Mouse (Mus musculus) neural tube, embryonic 15.5 days (tissue): ENCODE data around the gene Patl1. TPM values are rescaled to one million over a fixed set of nuclear protein-coding genes. Genes with fewer than 3 reads are reported as not detected.
"Not testable (repeated sequence)": the region's sequence is repeated elsewhere in the genome, so short reads cannot be mapped to it uniquely, and the experiment has no call there.

Experiments
- ATAC-seq: fragments of 200-750 bp; cut with Nextera tagmentation; 2 replicates; pipeline ENCODE4 v1.8.0; 2017; ENCODE audit warnings: mild to moderate bottlenecking, moderate TSS enrichment, moderate library complexity; ENCODE audit not compliant: low FRiP score
- H3K27ac ChIP-seq: fragments of 300-500 bp; sonication (generic); replicated peaks from 2 replicates; pipeline ENCODE4 v1.5.1; 2015; ENCODE audit warnings: mild to moderate bottlenecking, inconsistent platforms
- H3K27me3 ChIP-seq: fragments of 300-500 bp; sonication (generic); replicated peaks from 2 replicates; pipeline ENCODE4 v1.6.1; 2015; ENCODE audit warnings: inconsistent platforms
- H3K36me3 ChIP-seq: fragments of 300-500 bp; sonication (generic); 2 replicates; pipeline ENCODE4 v1.6.1; 2015; ENCODE audit warnings: inconsistent platforms
- H3K4me1 ChIP-seq: fragments of 300-500 bp; sonication (generic); 2 replicates; pipeline ENCODE4 v1.6.1; 2015; ENCODE audit warnings: inconsistent platforms
- H3K4me2 ChIP-seq: fragments of 300-500 bp; sonication (generic); 2 replicates; pipeline ENCODE4 v1.6.1; 2015; ENCODE audit warnings: inconsistent platforms, mild to moderate bottlenecking, moderate library complexity
- H3K4me3 ChIP-seq: fragments of 300-500 bp; sonication (generic); replicated peaks from 2 replicates; pipeline ENCODE4 v1.5.1; 2015; ENCODE audit warnings: mild to moderate bottlenecking, inconsistent platforms
- H3K9ac ChIP-seq: fragments of 300-500 bp; sonication (generic); replicated peaks from 2 replicates; pipeline ENCODE4 v1.6.1; 2015; ENCODE audit warnings: mild to moderate bottlenecking, inconsistent platforms
- H3K9me3 ChIP-seq: fragments of 300-500 bp; sonication (generic); replicated peaks from 2 replicates; pipeline ENCODE4 v1.6.1; 2016; ENCODE audit warnings: inconsistent platforms
- WGBS: fragments of 180-500 bp; shearing (Covaris S2); methylation state at CpG from one replicate; pipeline ENCODE4 v1.1.7; 2015; ENCODE audit warnings: mixed read lengths; 5-methylcytosine and 5-hydroxymethylcytosine counted together
- polyA plus RNA-seq: library from polyadenylated mRNA; unstranded; fragments of >200 nt; fragmentation: Nextera tagmentation; extraction: Ambion mirVana; gene quantifications from 2 replicates; pipeline ENCODE4 v1.2.1, GENCODE M21; 2015

Patl1 gene
- polyA plus RNA-seq, 1 experiment from 2014 or later: 13.3 TPM

DNA sequence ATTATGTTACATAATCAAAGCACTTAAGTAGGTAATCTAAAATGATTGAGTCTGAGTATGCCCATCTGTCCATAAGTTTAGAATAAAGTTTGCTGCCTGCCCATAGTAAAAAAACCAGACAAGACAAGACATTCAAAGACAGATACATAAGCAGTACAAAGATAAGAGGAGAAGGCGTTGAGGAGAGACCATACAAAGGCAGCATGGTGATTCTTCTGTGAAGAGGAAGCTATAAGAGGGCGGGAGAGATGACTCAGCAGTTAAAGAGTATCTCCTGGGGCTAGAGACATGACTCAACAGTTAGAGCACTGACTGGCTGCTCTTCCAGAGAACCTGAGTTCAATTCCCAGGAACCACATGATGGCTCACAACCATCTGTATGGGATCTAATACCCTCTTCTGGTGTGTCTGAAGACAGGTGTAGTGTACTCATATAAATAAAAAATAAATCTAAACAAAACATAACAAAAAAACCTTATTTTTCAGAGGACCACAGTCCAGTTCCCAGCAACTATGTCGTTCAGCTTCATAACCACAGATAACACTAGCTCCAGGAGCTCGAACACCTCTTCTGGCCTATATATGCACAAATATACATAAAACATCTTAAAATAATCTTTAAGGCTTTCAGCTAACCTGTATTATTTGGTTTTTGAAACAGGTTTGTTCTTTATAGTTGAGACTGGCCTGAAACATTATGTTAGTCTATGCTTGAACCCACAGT lies 16.0 kb downstream of the Patl1 start:
- H3K27me3 ChIP-seq: no peaks in the 10 kb centered on the region
- H3K36me3 ChIP-seq: peaks cover 79% of the 10 kb centered on the region
- no peaks in the 10 kb centered on the region for H3K9me3 ChIP-seq
- no peak overlapping the region for H3K27ac ChIP-seq
- no peak overlapping the region for H3K9ac ChIP-seq
- no peak overlapping the region for H3K4me3 ChIP-seq
- H3K4me1 ChIP-seq: no peaks in the 10 kb centered on the region
- H3K4me2 ChIP-seq: no peak overlapping the region
- ATAC-seq: no peak
- WGBS: 93% methylated on average over 4 of the region's 4 CpGs

DNA sequence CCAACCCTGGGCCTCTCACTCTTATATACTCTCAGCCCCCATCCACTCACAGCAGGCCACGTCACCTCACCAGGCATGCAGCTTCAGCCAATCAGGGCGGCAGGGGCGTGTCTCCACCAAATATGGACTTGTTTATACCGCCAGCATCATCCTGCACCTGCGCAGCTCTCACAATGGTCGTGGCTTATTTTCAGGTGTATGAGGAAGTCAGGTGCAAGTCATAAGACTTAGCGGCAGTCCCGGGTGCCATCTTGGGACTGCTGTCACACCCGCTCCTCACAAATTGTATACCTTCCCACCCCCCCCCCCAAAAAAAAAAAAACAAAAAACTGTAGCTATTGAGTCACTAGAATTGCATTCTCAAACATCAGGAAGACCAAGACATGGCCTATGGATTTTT lies 34.3 kb downstream of the Patl1 start:
- H3K27ac ChIP-seq, H3K27me3 ChIP-seq, H3K9ac ChIP-seq, H3K4me3 ChIP-seq, H3K9me3 ChIP-seq, H3K4me2 ChIP-seq, ATAC-seq, H3K4me1 ChIP-seq: not testable (repeated sequence)
- H3K36me3 ChIP-seq: peaks cover 35% of the 10 kb centered on the region
- WGBS: 97% methylated on average over 9 of the region's 9 CpGs

DNA sequence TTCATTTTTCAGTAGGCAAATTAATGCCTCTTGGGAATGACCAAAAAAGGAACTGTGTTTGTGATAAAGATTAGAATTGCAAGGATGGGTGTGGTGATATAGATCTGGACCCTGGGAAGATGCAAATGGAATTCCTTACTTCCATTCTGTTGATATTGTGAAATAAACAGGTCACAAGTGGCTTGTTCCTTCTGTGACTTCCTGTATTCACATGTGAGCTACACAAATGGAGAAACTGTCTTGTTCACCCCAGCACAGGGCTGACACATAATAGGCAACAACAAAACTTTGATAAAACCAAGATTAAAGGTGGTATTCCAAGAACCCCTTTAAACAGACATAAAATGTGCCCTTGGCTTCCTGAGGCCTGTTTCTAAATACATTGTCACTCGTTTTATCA lies 37.7 kb downstream of the Patl1 start:
- WGBS: 59% methylated on average over 1 of the region's 1 CpGs
- no peak overlapping the region for H3K4me3 ChIP-seq
- no peak overlapping the region for H3K9ac ChIP-seq
- no peaks in the 10 kb centered on the region for H3K9me3 ChIP-seq
- ATAC-seq: no peak
- peaks cover 10% of the 10 kb centered on the region for H3K36me3 ChIP-seq
- no peaks in the 10 kb centered on the region for H3K4me1 ChIP-seq
- no peak overlapping the region for H3K4me2 ChIP-seq
- H3K27me3 ChIP-seq: no peaks in the 10 kb centered on the region
- no peak overlapping the region for H3K27ac ChIP-seq

DNA sequence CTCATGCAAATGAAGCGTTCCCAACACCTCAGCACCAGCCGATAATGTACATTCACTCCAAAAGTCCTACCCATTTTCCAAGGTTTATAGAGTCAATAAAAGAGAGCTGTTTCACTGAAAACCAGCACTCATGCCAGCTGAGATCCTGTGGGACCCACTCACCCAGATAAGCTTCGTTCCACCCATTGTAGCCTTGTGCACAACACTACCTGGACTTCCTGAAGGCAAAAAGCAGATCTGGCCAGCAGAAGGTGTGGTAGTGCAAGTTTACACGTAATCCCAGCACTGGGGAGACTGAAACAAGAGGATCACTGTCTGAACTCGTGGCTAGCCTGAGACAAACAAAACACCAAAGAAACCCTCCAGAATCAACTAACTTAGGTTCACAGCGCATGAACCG lies 38.5 kb downstream of the Patl1 start:
- Histone ChIP-seq H3K27me3 (no peaks in the 10 kb centered on the region), H3K4me3 (no peak overlapping the region), H3K9me3 (no peaks in the 10 kb centered on the region), H3K27ac (no peak overlapping the region), H3K4me1 (no peaks in the 10 kb centered on the region), H3K4me2 (no peak overlapping the region), H3K9ac (no peak overlapping the region), H3K36me3 (peaks cover 2% of the 10 kb centered on the region)
- WGBS: 85% methylated on average over 7 of the region's 7 CpGs
- no peak for ATAC-seq

DNA sequence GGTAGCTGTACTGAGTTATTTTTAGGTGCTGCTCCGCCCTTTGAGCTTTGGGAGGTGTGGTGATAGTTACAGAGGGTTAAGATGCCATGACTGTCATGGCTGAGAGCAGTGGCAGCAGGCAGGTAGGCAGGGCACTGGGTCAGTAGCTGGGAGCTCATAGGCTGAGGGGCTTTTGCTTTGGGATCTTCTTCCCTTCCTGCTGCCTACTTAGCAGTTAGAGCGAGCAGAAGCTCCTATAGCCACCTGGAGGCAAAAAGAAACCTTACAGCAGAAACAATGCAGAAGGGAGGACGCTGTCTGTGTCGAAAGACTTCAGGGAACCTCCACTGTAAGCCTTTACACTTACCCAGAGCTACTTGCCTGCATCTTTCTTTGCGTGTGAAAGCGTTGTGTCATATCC lies 42.0 kb downstream of the Patl1 start:
- Histone ChIP-seq H3K4me1 (no peaks in the 10 kb centered on the region), H3K4me3 (no peak overlapping the region), H3K36me3 (no peaks in the 10 kb centered on the region), H3K27ac (no peak overlapping the region), H3K9ac (no peak overlapping the region), H3K4me2 (no peak overlapping the region), H3K27me3 (no peaks in the 10 kb centered on the region), H3K9me3 (no peaks in the 10 kb centered on the region)
- ATAC-seq: no peak
- 55% methylated on average over 6 of the region's 6 CpGs for WGBS

DNA sequence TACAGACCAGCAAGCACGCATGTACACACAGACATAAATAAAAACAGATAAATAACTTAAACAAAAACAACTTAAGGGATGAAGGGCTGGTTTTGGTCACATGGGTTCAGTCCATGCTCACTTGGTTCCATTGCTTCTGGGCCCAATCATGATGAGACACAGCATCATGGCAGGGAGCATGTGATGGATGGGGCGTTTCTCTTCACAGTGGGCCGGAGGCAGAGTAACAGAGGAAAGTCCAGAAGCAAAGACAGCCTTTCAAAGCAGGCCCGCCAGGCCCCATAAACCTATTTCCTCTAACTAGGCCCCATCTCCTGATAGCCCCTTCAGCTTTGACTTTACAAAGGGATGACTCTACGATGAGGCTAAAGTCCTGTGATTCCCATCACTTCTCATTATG lies 44.4 kb downstream of the Patl1 start:
- Histone ChIP-seq H3K4me2 (no peak overlapping the region), H3K36me3 (no peaks in the 10 kb centered on the region), H3K9ac (no peak overlapping the region), H3K4me1 (no peaks in the 10 kb centered on the region), H3K27me3 (no peaks in the 10 kb centered on the region), H3K27ac (no peak overlapping the region), H3K4me3 (no peak overlapping the region), H3K9me3 (no peaks in the 10 kb centered on the region)
- ATAC-seq: no peak
- 55% methylated on average over 5 of the region's 5 CpGs for WGBS

DNA sequence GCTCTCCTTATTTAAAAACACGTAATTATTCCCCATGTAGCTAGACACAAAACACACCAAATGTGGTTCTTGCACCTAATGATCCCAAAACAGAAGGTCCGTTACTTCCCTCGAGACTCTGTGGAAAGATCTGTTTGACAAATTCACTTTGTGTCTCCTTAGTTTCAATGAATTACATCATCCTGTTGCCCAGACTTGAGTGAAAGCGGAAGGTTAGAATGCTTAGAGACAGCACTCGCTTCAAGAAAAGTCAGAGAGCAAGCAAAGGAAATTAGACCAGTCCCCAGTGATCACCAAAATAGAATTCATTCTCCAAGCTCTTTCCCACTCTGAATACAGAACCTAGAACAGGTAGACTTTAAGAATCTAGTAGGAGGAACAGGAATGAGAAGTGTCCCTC lies 45.2 kb downstream of the Patl1 start:
- no peaks in the 10 kb centered on the region for H3K9me3 ChIP-seq
- H3K4me2 ChIP-seq: no peak overlapping the region
- H3K4me1 ChIP-seq: no peaks in the 10 kb centered on the region
- no peaks in the 10 kb centered on the region for H3K36me3 ChIP-seq
- H3K27ac ChIP-seq: no peak overlapping the region
- no peak overlapping the region for H3K4me3 ChIP-seq
- no peak for ATAC-seq
- no peak overlapping the region for H3K9ac ChIP-seq
- WGBS: 93% methylated on average over 5 of the region's 5 CpGs
- no peaks in the 10 kb centered on the region for H3K27me3 ChIP-seq

DNA sequence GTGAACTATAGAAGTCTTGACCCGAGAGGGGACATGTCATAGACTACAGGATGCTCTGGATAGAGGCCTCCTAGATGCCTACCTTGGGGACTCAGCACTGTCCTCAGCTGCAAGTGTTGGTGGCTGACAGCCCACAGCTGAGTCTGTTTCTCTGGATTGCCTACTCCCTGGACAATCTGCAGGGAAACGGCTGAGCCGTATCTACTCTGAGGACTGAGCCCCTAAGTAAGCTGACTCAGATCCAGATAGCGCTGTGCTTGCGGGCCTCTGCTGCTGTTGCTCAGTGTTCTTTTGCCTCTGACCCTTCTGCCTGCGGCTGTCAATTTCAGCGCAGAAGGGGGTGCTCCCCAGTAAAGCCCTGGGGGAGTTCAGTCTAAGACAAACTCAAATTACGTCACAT lies 45.6 kb downstream of the Patl1 start:
- H3K27ac ChIP-seq: no peak overlapping the region
- no peak overlapping the region for H3K9ac ChIP-seq
- 86% methylated on average over 8 of the region's 8 CpGs for WGBS
- H3K36me3 ChIP-seq: no peaks in the 10 kb centered on the region
- no peaks in the 10 kb centered on the region for H3K9me3 ChIP-seq
- no peak overlapping the region for H3K4me3 ChIP-seq
- no peaks in the 10 kb centered on the region for H3K27me3 ChIP-seq
- H3K4me1 ChIP-seq: no peaks in the 10 kb centered on the region
- no peak for ATAC-seq
- no peak overlapping the region for H3K4me2 ChIP-seq

DNA sequence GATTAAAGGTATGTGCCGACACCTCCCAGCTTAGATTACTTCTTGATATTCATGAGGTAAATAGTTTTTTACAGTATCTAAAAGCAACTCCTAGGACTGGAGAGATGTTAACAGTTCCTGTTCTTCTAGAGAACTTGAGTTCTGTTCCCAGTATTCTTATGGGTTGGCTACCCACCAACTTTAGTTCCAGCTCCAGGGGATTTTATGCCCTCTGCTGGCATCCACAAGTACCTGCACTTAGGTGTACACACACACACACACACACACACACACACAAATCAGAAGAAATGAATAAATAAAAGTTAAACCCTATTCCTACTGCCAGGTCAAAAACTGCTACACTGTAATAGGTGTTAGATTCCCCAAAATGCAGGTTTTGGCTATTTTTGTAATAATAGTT lies 52.1 kb downstream of the Patl1 start:
- Histone ChIP-seq H3K4me2 (peak overlapping the region; percentile 65), H3K4me3 (peak overlapping the region; percentile 84), H3K9me3 (no peaks in the 10 kb centered on the region), H3K9ac (no peak overlapping the region), H3K36me3 (0 out of 2 replicates have a peak, but pooled peaks cover 3% of the 10 kb centered on the region), H3K27ac (peak overlapping the region; percentile 91; the same call in 1 of the 2 replicates), H3K4me1 (peaks cover 30% of the 10 kb centered on the region), H3K27me3 (no peaks in the 10 kb centered on the region)
- no peak for ATAC-seq
- WGBS: 97% methylated on average over 1 of the region's 1 CpGs

DNA sequence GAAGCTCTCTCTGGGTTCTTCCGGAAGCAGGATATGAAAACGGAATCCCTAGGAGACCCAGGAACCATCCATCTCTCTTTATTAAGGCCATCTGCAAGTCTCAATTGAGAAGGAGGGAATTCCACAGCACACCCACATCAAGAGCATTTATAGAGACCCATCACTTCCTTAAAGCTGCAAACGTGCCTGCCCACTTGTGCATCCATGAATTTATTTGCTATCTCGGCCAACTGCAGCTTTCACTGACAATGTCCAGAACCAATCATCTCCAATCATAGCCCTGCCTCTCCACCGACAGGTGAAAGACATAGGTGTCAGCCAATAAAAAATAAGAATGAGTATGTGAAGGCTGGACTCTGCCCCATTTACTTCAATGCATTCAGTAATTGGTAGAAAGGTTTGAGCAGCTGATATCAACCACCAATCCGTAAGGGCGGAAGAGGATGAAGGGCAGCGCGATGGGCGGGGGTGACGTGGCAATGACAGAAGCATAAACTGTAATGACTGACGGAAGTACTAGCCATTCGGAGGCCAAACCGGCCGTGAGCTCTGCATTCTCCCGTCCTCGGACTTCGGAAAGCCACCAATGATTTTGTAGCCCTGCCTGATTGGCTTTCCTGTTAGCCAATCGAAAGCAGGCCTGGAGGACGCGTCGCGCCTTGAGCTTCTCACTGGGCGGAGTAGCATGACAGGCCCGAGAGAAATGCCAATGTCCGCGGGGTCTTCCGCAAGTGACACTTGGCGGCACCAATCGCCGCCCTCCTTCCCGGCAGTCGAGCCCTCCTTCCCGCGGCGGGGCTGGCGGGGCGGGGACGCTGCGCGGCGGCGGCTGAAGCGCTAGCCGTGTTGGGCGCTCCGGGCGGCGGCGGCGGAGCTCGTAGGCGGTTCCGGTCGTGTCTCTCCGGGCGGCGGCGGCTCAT lies 53.1 kb downstream of the Patl1 start, which contains the start of gene Osbp:
Osbp (plus strand) TSS at position 919 of the 920 bp plus-strand sequence.
- peak within 1 kb of the TSS; percentile 90 for H3K9ac ChIP-seq
- H3K36me3 ChIP-seq: 0 out of 2 replicates have a peak, but pooled peaks cover 3% of the 10 kb centered on the region
- peak within 1 kb of the TSS; percentile 84 for H3K4me2 ChIP-seq
- peak; percentile 97 for ATAC-seq
- H3K27ac ChIP-seq: peak within 1 kb of the TSS; percentile 91
- no peaks in the 10 kb centered on the region for H3K27me3 ChIP-seq
- H3K4me1 ChIP-seq: peaks cover 34% of the 10 kb centered on the region
- no peaks in the 10 kb centered on the region for H3K9me3 ChIP-seq
- peak within 1 kb of the TSS; percentile 84 for H3K4me3 ChIP-seq
- 0% methylated on average over 48 of the region's 59 CpGs for whole genome bisulfite sequencing

DNA sequence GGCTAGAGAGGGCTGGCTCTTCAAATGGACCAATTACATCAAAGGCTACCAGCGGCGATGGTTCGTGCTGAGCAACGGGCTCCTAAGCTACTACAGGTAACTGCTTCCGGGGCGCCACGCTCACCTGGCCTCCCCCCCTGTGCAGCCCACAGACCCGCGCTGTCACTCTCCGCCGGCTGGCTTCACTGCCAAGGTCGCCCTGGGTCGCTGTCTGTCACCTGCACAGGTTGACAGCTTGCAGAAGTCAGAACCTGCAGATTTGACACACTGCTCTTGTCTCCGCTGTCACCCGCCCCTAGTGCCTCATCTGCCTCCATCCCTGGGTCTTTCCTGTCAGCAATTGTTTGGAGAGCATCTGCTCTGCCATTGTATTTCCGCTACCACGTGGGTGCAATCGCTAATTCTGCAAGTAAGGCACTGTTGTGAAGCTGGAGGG lies 54.0 kb downstream of the Patl1 start:
- Histone ChIP-seq H3K9ac (peak overlapping the region; percentile 90), H3K4me3 (peak overlapping the region; percentile 84), H3K36me3 (peaks cover 10% of the 10 kb centered on the region), H3K9me3 (no peaks in the 10 kb centered on the region), H3K4me2 (peak overlapping the region; percentile 84), H3K4me1 (peaks cover 34% of the 10 kb centered on the region), H3K27ac (peak overlapping the region; percentile 91), H3K27me3 (no peaks in the 10 kb centered on the region)
- WGBS: 0% methylated on average over 18 of the region's 18 CpGs
- ATAC-seq: peak; percentile 3
